Mouse (Mus musculus): ENCODE results near the gene Pilrb2. TPM values are rescaled to one million over a fixed set of nuclear protein-coding genes. Genes with fewer than 3 reads are reported as not detected.
"Not testable (repeated sequence)": the region's sequence is repeated elsewhere in the genome, so short reads cannot be mapped to it uniquely, and the experiment has no call there.

Gene Pilrb2
- total and polyA plus RNA-seq, 3 experiments: 1.1 to 3.2 (median 1.3) TPM

DNA sequence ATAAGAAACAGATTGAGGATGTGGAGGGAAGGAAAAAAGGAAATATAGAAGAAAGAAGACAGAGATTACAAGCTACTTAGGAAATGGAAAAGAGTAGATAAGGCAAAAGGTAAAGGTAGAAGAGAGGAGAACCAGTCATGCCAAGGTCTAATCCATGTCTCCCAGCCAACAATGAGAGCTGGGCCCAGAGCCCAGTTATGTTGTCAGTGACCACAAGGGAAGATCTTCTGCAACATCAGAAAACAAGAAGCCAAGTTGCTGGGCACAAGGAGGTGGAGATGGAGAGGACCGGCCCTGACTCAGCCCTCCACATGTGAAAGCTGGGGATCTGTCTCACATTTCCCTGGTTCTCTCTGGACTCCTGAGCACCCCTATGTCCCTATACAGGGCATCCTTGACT, 16.1 kb upstream of the Pilrb2 start:
- Histone ChIP-seq H3K27me3 (ENCODE audit: control insufficient read depth, insufficient read depth, low read length) (no peaks in the 10 kb centered on the region), H3K4me1 (ENCODE audit: control insufficient read depth, insufficient read depth, low read length) (peaks cover 2% of the 10 kb centered on the region; the same call in 1 of the 2 replicates), H3K27ac (no peak overlapping the region), H3K9ac (ENCODE audit: low read depth, low read length) (no peak overlapping the region), H3K79me2 (replicated peaks; ENCODE audit: control insufficient read depth, insufficient read depth, low read length) (no peaks in the 10 kb centered on the region), H3K36me3 (ENCODE audit: control insufficient read depth, insufficient read depth, low read length) (0 out of 2 replicates have a peak, but pooled peaks cover under 1% of the 10 kb centered on the region), H3K4me3 (no peak overlapping the region)
- 72% methylated on average over 1 of the region's 1 CpGs for WGBS
- intact Hi-C loops (cut with DNase I): loop anchor here (2.0 kb wide), 1 partner anchor 249 kb away; no protein-coding TSS in a partner anchor
- no peak for DNase-seq
- no peak for TF ChIP-seq CTCF (IDR thresholded peaks at IDR 0.05)
- no peak for TF ChIP-seq EP300 (IDR thresholded peaks at IDR 0.05; ENCODE audit: insufficient read depth, low read depth, low read length)
- no peak for TF ChIP-seq POLR2A (IDR thresholded peaks at IDR 0.05; ENCODE audit: insufficient read depth, low read depth, low read length)

DNA sequence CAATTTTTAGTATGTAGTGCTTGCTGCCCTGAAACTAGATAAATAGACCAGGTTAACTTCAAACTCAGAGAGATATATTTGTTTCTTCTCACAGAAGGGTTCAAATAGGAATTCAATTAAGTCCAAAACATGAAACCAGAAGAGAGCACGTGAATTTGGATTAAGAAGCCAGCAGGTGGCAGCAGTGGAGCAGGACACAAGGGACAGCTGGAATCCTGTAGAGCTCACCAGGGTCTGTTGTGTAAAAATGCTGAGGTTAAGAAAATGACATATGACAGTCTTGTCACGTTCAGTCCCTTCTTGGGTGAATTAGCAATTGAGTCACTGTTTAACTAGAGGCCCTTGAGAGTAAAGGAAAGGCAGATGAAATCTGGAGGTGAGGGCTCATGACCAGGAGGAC, 14.3 kb upstream of the Pilrb2 start:
- Histone ChIP-seq H3K36me3 (ENCODE audit: control insufficient read depth, insufficient read depth, low read length) (peaks cover 3% of the 10 kb centered on the region; the same call in 1 of the 2 replicates), H3K4me3 (no peak overlapping the region), H3K9ac (ENCODE audit: low read depth, low read length) (no peak overlapping the region), H3K79me2 (replicated peaks; ENCODE audit: control insufficient read depth, insufficient read depth, low read length) (no peaks in the 10 kb centered on the region), H3K27ac (no peak overlapping the region), H3K4me1 (ENCODE audit: control insufficient read depth, insufficient read depth, low read length) (peaks cover 2% of the 10 kb centered on the region; the same call in 1 of the 2 replicates), H3K27me3 (ENCODE audit: control insufficient read depth, insufficient read depth, low read length) (no peaks in the 10 kb centered on the region)
- WGBS: 5% methylated on average over 2 of the region's 2 CpGs
- peak; percentile 23 to 25 for DNase-seq
- TF ChIP-seq POLR2A (IDR thresholded peaks at IDR 0.05; ENCODE audit: insufficient read depth, low read depth, low read length): no peak
- TF ChIP-seq CTCF (IDR thresholded peaks at IDR 0.05): peak; percentile 72
- TF ChIP-seq EP300 (IDR thresholded peaks at IDR 0.05; ENCODE audit: insufficient read depth, low read depth, low read length): no peak
- intact Hi-C loops (cut with DNase I): loop anchor here (2.0 kb wide), 1 partner anchor 251 kb away; no protein-coding TSS in a partner anchor

DNA sequence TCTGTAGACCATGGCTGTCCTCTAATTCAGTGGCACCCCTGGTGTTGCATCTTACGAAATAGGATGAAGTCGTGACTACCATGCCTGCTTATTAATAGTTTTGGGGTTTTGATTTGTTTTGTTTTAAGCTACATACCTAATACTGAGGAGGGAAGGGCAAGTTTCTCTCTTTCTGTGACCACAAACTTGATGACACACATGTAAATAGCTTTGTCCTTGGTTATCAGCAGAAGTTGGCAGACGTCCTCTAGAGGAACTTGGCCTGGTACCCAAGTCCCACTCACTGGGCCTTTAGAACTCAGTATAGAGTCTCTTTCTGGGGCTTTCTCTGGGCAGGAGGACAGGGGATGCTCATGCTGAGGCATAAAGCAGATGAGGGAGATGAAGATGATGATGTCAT, 11.7 kb upstream of the Pilrb2 start:
- no peak overlapping the region for H3K4me3 ChIP-seq
- no peak for TF ChIP-seq EP300 (IDR thresholded peaks at IDR 0.05; ENCODE audit: insufficient read depth, low read depth, low read length)
- no peak for TF ChIP-seq POLR2A (IDR thresholded peaks at IDR 0.05; ENCODE audit: insufficient read depth, low read depth, low read length)
- TF ChIP-seq CTCF (IDR thresholded peaks at IDR 0.05): no peak
- no peaks in the 10 kb centered on the region for H3K27me3 ChIP-seq (ENCODE audit: control insufficient read depth, insufficient read depth, low read length)
- H3K36me3 ChIP-seq (ENCODE audit: control insufficient read depth, insufficient read depth, low read length): peaks cover 3% of the 10 kb centered on the region; the same call in 1 of the 2 replicates
- WGBS: 47% methylated on average over 3 of the region's 3 CpGs
- intact Hi-C loops (cut with DNase I): no loop called here
- H3K9ac ChIP-seq (ENCODE audit: low read depth, low read length): no peak overlapping the region
- peaks cover 2% of the 10 kb centered on the region; the same call in 1 of the 2 replicates for H3K4me1 ChIP-seq (ENCODE audit: control insufficient read depth, insufficient read depth, low read length)
- no peaks in the 10 kb centered on the region for H3K79me2 ChIP-seq (replicated peaks; ENCODE audit: control insufficient read depth, insufficient read depth, low read length)
- H3K27ac ChIP-seq: no peak overlapping the region; the same call in 1 of the 2 replicates
- DNase-seq: no peak

DNA sequence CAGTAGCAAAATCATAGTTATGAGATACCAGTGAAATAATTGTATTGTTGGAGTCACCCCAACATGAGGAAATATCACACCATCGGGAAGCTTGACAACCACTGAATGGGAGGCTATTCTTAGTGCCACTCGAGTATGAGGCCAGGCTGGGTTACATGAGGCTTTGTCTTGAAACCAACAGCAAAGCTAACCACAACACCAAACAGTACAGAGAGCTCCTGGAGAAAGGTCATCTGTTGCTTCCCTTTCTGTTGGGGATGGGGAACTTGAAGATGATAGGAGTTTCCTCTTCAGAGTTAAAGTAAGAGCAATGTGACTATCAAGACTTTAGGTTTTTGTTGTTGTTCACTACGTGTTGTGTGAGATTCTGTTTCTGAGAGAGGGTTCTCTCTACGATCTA, 11.3 kb upstream of the Pilrb2 start:
- TF ChIP-seq POLR2A (IDR thresholded peaks at IDR 0.05; ENCODE audit: insufficient read depth, low read depth, low read length) (no peak), EP300 (IDR thresholded peaks at IDR 0.05; ENCODE audit: insufficient read depth, low read depth, low read length) (no peak), CTCF (IDR thresholded peaks at IDR 0.05) (no peak)
- WGBS: 44% methylated on average over 4 of the region's 4 CpGs
- no peak overlapping the region for H3K4me3 ChIP-seq
- no peak for DNase-seq
- H3K27ac ChIP-seq: no peak overlapping the region; the same call in 1 of the 2 replicates
- H3K79me2 ChIP-seq (replicated peaks; ENCODE audit: control insufficient read depth, insufficient read depth, low read length): no peaks in the 10 kb centered on the region
- H3K27me3 ChIP-seq (ENCODE audit: control insufficient read depth, insufficient read depth, low read length): no peaks in the 10 kb centered on the region
- peaks cover 3% of the 10 kb centered on the region; the same call in 1 of the 2 replicates for H3K36me3 ChIP-seq (ENCODE audit: control insufficient read depth, insufficient read depth, low read length)
- intact Hi-C loops (cut with DNase I): no loop called here
- no peak overlapping the region for H3K9ac ChIP-seq (ENCODE audit: low read depth, low read length)
- H3K4me1 ChIP-seq (ENCODE audit: control insufficient read depth, insufficient read depth, low read length): peaks cover 2% of the 10 kb centered on the region; the same call in 1 of the 2 replicates

DNA sequence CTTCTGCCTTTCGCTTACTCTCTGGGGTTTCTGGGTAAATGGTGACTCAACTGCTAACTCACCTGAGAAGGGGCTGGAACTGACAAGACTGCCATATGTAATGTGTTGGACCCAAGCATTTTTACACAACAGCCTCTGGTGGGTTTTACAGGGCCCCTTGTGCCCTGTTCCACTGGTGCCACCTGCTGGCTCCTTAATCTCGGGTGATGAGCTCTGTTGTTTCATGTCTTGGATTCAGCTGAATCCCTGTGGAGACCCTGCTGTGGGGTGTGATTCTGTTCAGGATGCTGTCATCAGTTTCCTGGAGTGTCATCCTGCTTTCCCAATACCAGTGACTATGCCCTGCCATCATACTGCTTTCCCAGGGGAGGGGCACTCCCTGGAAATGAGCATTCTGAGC, 6.2 kb upstream of the Pilrb2 start:
- H3K4me1 ChIP-seq (ENCODE audit: control insufficient read depth, insufficient read depth, low read length): no peaks in the 10 kb centered on the region
- peaks cover 3% of the 10 kb centered on the region; the same call in 1 of the 2 replicates for H3K36me3 ChIP-seq (ENCODE audit: control insufficient read depth, insufficient read depth, low read length)
- intact Hi-C loops (cut with DNase I): loop anchor here (2.0 kb wide), 1 partner anchor 87 kb away; no protein-coding TSS in a partner anchor
- no peak overlapping the region for H3K4me3 ChIP-seq
- H3K79me2 ChIP-seq (replicated peaks; ENCODE audit: control insufficient read depth, insufficient read depth, low read length): no peaks in the 10 kb centered on the region
- H3K9ac ChIP-seq (ENCODE audit: low read depth, low read length): no peak overlapping the region
- TF ChIP-seq EP300 (IDR thresholded peaks at IDR 0.05; ENCODE audit: insufficient read depth, low read depth, low read length) (no peak), CTCF (IDR thresholded peaks at IDR 0.05) (peak; percentile 65)
- DNase-seq: peak in 1 of 2 experiments; percentile 16
- whole genome bisulfite sequencing: 46% methylated on average over 2 of the region's 2 CpGs
- no peaks in the 10 kb centered on the region for H3K27me3 ChIP-seq (ENCODE audit: control insufficient read depth, insufficient read depth, low read length)
- H3K27ac ChIP-seq: no peak overlapping the region

DNA sequence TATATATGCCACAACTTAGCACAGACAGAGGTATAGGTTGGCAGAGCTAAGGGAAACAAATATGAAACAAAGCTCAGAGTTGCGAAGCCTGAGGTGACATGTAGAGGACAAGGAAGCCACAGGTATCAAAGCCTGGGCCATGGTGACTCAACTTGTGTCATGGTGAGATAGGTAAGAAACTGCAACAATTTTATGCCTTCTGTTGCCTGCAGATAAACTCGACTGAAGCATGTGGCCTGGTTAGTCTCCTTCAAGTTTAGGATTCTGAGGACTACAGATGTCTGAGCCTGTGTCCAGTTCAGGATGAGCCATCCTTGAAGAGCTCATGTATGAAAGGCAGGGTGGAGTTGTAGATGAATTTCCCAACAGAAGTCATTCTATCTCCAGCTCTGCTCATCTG, 3.4 kb upstream of the Pilrb2 start:
- DNase-seq: no peak
- no peak overlapping the region for H3K9ac ChIP-seq (ENCODE audit: low read depth, low read length)
- no peak overlapping the region for H3K27ac ChIP-seq
- no peak overlapping the region for H3K4me3 ChIP-seq
- TF ChIP-seq EP300 (IDR thresholded peaks at IDR 0.05; ENCODE audit: insufficient read depth, low read depth, low read length) (no peak), CTCF (IDR thresholded peaks at IDR 0.05) (no peak), POLR2A (IDR thresholded peaks at IDR 0.05; ENCODE audit: insufficient read depth, low read depth, low read length) (no peak)
- WGBS: 68% methylated on average over 2 of the region's 2 CpGs
- intact Hi-C loops (cut with DNase I): loop anchor here (2.0 kb wide), 1 partner anchor 16 kb away; the partner anchor contains the start of gene Pilrb1
- H3K36me3 ChIP-seq (ENCODE audit: control insufficient read depth, insufficient read depth, low read length): no peaks in the 10 kb centered on the region
- H3K27me3 ChIP-seq (ENCODE audit: control insufficient read depth, insufficient read depth, low read length): no peaks in the 10 kb centered on the region
- H3K79me2 ChIP-seq (replicated peaks; ENCODE audit: control insufficient read depth, insufficient read depth, low read length): no peaks in the 10 kb centered on the region
- H3K4me1 ChIP-seq (ENCODE audit: control insufficient read depth, insufficient read depth, low read length): no peaks in the 10 kb centered on the region

DNA sequence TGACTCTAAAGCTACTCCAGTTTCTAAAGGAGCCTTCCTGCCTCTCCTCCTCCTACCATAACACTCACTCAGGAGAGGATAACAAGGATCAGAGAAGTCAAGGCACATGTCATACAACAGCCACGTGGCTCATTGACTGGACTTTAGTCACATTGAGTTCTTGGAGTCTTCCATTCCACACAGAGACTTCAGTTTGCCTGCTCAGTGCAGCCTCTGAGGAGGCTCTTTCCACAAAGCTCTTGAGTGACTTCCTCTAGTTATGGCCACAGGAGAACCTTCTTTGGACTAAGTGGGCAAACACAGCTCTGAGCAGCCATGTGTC, 727 bp upstream of the Pilrb2 start:
- H3K9ac ChIP-seq (ENCODE audit: low read depth, low read length); H3K27ac ChIP-seq; H3K79me2 ChIP-seq (replicated peaks; ENCODE audit: control insufficient read depth, insufficient read depth, low read length); H3K36me3 ChIP-seq (ENCODE audit: control insufficient read depth, insufficient read depth, low read length); H3K4me1 ChIP-seq (ENCODE audit: control insufficient read depth, insufficient read depth, low read length); H3K27me3 ChIP-seq (ENCODE audit: control insufficient read depth, insufficient read depth, low read length); intact Hi-C loops (cut with DNase I); H3K4me3 ChIP-seq; DNase-seq: not testable (repeated sequence)
- WGBS: 45% methylated on average over 1 of the region's 1 CpGs

DNA sequence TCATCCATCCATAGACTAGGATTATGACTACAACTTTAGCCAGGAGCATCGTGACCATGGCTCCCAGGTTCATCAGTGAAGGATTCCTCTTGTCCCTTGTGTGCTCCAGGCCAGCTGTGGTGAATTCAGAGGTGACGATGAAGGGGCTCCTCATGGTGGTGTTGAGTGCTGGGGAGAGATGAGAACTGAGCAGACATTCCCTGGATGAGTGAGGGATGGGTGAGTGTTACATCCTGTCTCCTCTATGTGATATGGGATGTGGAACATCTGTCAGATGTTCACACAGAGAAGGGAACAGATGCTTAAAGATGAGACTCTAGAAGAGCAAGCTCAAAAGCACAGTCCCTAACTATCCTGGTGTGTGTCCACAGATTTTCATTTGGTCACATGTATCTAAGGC, 3.0 kb downstream of the Pilrb2 start:
- H3K79me2 ChIP-seq (replicated peaks; ENCODE audit: control insufficient read depth, insufficient read depth, low read length); H3K36me3 ChIP-seq (ENCODE audit: control insufficient read depth, insufficient read depth, low read length); H3K4me3 ChIP-seq; DNase-seq; H3K27me3 ChIP-seq (ENCODE audit: control insufficient read depth, insufficient read depth, low read length); H3K4me1 ChIP-seq (ENCODE audit: control insufficient read depth, insufficient read depth, low read length); H3K9ac ChIP-seq (ENCODE audit: low read depth, low read length); H3K27ac ChIP-seq; intact Hi-C loops (cut with DNase I): not testable (repeated sequence)
- WGBS: 62% methylated on average over 2 of the region's 2 CpGs

DNA sequence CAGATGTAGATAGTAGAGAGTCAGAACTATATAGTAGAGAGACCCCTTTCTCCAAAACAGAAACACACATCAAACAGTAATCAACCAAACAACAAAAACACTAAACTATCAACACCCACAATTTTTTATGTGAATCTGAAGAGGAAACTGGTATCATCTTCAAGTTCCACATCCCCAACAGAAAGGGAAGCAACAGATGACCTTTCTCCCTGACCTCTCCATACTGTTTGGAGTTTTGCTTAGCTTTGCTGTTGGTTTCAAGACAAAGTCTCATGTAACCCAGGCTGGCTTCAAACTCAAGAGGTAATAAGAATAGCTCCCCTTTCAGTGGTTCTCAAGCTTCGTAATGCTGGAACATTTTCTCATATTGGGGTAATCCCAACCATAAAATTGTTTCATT, 7.6 kb downstream of the Pilrb2 start:
- DNase-seq; intact Hi-C loops (cut with DNase I); H3K27ac ChIP-seq; H3K36me3 ChIP-seq (ENCODE audit: control insufficient read depth, insufficient read depth, low read length); H3K4me1 ChIP-seq (ENCODE audit: control insufficient read depth, insufficient read depth, low read length); H3K9ac ChIP-seq (ENCODE audit: low read depth, low read length); H3K27me3 ChIP-seq (ENCODE audit: control insufficient read depth, insufficient read depth, low read length); H3K79me2 ChIP-seq (replicated peaks; ENCODE audit: control insufficient read depth, insufficient read depth, low read length); H3K4me3 ChIP-seq: not testable (repeated sequence)
- WGBS: 84% methylated on average over 1 of the region's 1 CpGs

All from heart, adult 2 months (tissue).